Mouse (Mus musculus): ENCODE data around the gene Arhgap22.
A peak's percentile ranks its signal among the peaks of the same experiment; 100 is the strongest.

- TF ChIP-seq POLR2A (IDR thresholded peaks at IDR 0.05; ENCODE audit: low read depth, low read length) (no peak), ZKSCAN1 (IDR thresholded peaks at IDR 0.05; ENCODE audit: borderline replicate concordance, low read depth, low read length) (no peak), USF1 (IDR thresholded peaks at IDR 0.05; ENCODE audit: low read depth, low read length) (no peak), ZMIZ1 (IDR thresholded peaks at IDR 0.05; ENCODE audit: low read depth, low read length) (no peak), CTCF (conservative IDR thresholded peaks at IDR 0.05 in 1 of 2, IDR thresholded peaks at IDR 0.05 in 1 of 2; ENCODE audit: low read depth in 2 of 2, low read length in 2 of 2) (peak; percentile 30 to 33; a peak in 1 of 4 replicates), MYC (IDR thresholded peaks at IDR 0.05; ENCODE audit: low read depth, low read length) (0 out of 2 replicates have a peak, but pooled peaks have one; percentile 16), POLR2AphosphoS2 (IDR thresholded peaks at IDR 0.05; ENCODE audit: low read depth, low read length) (no peak), UBTF (IDR thresholded peaks at IDR 0.05; ENCODE audit: low read depth, low read length) (no peak), MAZ (IDR thresholded peaks at IDR 0.05; ENCODE audit: low read depth, low read length) (no peak), SIN3A (IDR thresholded peaks at IDR 0.05; ENCODE audit: low read length) (no peak)
Measured at GRCm38 (mm10) chr14:33402331-33402730, 188.5 kb downstream of the Arhgap22 start.

Measured in CH12.LX (cell line).